Mouse (Mus musculus): ENCODE measurements around the gene Cecr2. TPM values are rescaled to one million over a fixed set of nuclear protein-coding genes. Genes with fewer than 3 reads are reported as not detected.

The Cecr2 gene
- polyA plus RNA-seq, 1 experiment from 2014 or later = 0.61 TPM

GRCm38 (mm10) chr6:120700221-120700620, 34.1 kb downstream of the Cecr2 start:
- Histone ChIP-seq H3K36me3 (ENCODE audit: control insufficient read depth, insufficient read depth, low read length) (no peaks in the 10 kb centered on the region), H3K9ac (ENCODE audit: low read depth, low read length) (no peak overlapping the region), H3K27ac (ENCODE audit: low read length) (no peak overlapping the region), H3K27me3 (replicated peaks; ENCODE audit: control insufficient read depth, insufficient read depth, low read length) (no peaks in the 10 kb centered on the region), H3K4me3 (ENCODE audit: low read length) (no peak overlapping the region), H3K9me3 (ENCODE audit: control insufficient read depth, low read length) (no peaks in the 10 kb centered on the region), H3K4me1 (ENCODE audit: control insufficient read depth, insufficient read depth, low read length) (no peaks in the 10 kb centered on the region), H3K4me2 (ENCODE audit: low read depth, low read length) (no peak overlapping the region)
- ATAC-seq = no peak
- WGBS = 37% methylated on average over 4 of the region's 4 CpGs

DNA sequence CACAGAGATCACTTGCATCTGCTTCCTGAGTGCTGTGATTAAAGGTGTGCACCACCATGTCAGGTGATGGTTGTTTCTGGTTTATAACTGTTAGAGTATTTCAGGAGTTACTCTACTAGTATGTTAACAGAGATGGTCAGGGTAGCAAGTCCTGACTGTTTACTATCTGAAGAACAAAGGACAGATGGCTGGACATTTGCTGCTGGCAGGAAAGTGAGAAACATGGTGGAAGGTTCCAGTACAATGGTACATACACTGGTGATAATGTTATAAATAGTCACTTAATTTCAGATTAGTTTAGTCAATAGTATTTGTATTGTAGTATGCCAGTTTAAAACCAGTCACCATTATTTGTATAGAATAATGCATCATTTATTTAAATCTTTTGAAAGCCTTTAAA, 38.2 kb downstream of the Cecr2 start:
- Histone ChIP-seq H3K36me3 (ENCODE audit: control insufficient read depth, insufficient read depth, low read length) (no peaks in the 10 kb centered on the region), H3K4me1 (ENCODE audit: control insufficient read depth, insufficient read depth, low read length) (no peaks in the 10 kb centered on the region), H3K27me3 (replicated peaks; ENCODE audit: control insufficient read depth, insufficient read depth, low read length) (no peaks in the 10 kb centered on the region), H3K27ac (ENCODE audit: low read length) (no peak overlapping the region), H3K9me3 (ENCODE audit: control insufficient read depth, low read length) (no peaks in the 10 kb centered on the region), H3K4me2 (ENCODE audit: low read depth, low read length) (no peak overlapping the region), H3K4me3 (ENCODE audit: low read length) (no peak overlapping the region), H3K9ac (ENCODE audit: low read depth, low read length) (no peak overlapping the region)
- ATAC-seq = no peak

DNA sequence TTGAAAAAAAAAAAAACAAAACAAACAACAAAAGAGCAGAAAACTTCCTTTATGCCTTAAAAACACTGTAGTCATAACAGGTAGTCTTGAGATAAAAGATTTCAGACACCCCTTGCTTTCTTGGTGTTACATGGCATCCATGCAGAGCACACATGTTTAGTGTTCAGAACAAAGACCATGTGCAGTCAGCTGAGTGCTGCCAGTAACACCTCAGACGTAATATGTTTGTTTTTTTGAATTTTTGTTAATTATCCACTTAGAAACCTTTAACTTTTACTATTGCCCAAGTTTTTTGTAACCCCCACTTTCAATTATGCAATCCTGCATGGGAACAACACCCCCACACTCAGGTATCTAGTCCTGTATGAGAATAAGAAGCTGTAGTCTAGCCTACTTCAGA, 42.6 kb downstream of the Cecr2 start:
- H3K36me3 ChIP-seq (ENCODE audit: control insufficient read depth, insufficient read depth, low read length) = no peaks in the 10 kb centered on the region
- WGBS = 62% methylated on average over 1 of the region's 1 CpGs
- no peak for ATAC-seq
- no peaks in the 10 kb centered on the region for H3K9me3 ChIP-seq (ENCODE audit: control insufficient read depth, low read length)
- H3K4me2 ChIP-seq (ENCODE audit: low read depth, low read length) = no peak overlapping the region
- no peaks in the 10 kb centered on the region for H3K27me3 ChIP-seq (replicated peaks; ENCODE audit: control insufficient read depth, insufficient read depth, low read length)
- no peak overlapping the region for H3K27ac ChIP-seq (ENCODE audit: low read length)
- no peaks in the 10 kb centered on the region for H3K4me1 ChIP-seq (ENCODE audit: control insufficient read depth, insufficient read depth, low read length)
- no peak overlapping the region for H3K9ac ChIP-seq (ENCODE audit: low read depth, low read length)
- no peak overlapping the region for H3K4me3 ChIP-seq (ENCODE audit: low read length)

DNA sequence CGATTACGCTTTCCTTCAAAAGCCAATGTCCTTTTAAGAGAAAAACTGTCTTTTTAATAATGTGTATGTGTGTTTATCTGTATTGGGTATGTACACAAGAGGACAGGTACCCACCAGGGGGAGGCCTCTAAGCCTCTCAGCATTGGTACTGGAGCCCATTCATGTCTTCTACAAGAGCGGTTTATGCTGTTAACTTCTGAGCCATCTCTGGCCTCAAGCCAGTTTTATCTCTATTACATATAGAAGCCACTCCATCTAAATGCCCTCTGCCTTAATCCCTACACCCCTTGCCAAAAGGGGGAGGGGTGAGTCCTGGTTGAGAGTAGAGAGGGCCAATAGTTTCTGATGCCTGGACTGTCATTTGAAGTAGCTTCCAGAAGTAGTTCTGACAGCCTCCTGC, 48.6 kb downstream of the Cecr2 start:
- H3K9ac ChIP-seq (ENCODE audit: low read depth, low read length) = no peak overlapping the region
- H3K4me1 ChIP-seq (ENCODE audit: control insufficient read depth, insufficient read depth, low read length) = no peaks in the 10 kb centered on the region
- H3K4me2 ChIP-seq (ENCODE audit: low read depth, low read length) = no peak overlapping the region
- no peak overlapping the region for H3K4me3 ChIP-seq (ENCODE audit: low read length)
- H3K9me3 ChIP-seq (ENCODE audit: control insufficient read depth, low read length) = no peaks in the 10 kb centered on the region
- 89% methylated on average over 3 of the region's 3 CpGs for WGBS
- H3K27me3 ChIP-seq (replicated peaks; ENCODE audit: control insufficient read depth, insufficient read depth, low read length) = no peaks in the 10 kb centered on the region
- ATAC-seq = no peak
- H3K36me3 ChIP-seq (ENCODE audit: control insufficient read depth, insufficient read depth, low read length) = no peaks in the 10 kb centered on the region
- no peak overlapping the region for H3K27ac ChIP-seq (ENCODE audit: low read length)

GRCm38 (mm10) chr6:120715227-120715626, 49.1 kb downstream of the Cecr2 start:
- Histone ChIP-seq H3K36me3 (ENCODE audit: control insufficient read depth, insufficient read depth, low read length) (no peaks in the 10 kb centered on the region), H3K9me3 (ENCODE audit: control insufficient read depth, low read length) (no peaks in the 10 kb centered on the region), H3K4me3 (ENCODE audit: low read length) (no peak overlapping the region), H3K9ac (ENCODE audit: low read depth, low read length) (no peak overlapping the region), H3K4me1 (ENCODE audit: control insufficient read depth, insufficient read depth, low read length) (no peaks in the 10 kb centered on the region), H3K4me2 (ENCODE audit: low read depth, low read length) (no peak overlapping the region), H3K27me3 (replicated peaks; ENCODE audit: control insufficient read depth, insufficient read depth, low read length) (no peaks in the 10 kb centered on the region), H3K27ac (ENCODE audit: low read length) (no peak overlapping the region)
- no peak for ATAC-seq
- 71% methylated on average over 5 of the region's 5 CpGs for WGBS

- Histone ChIP-seq H3K27ac (ENCODE audit: low read length) (no peak overlapping the region), H3K4me1 (ENCODE audit: control insufficient read depth, insufficient read depth, low read length) (no peaks in the 10 kb centered on the region), H3K4me2 (ENCODE audit: low read depth, low read length) (no peak overlapping the region), H3K27me3 (replicated peaks; ENCODE audit: control insufficient read depth, insufficient read depth, low read length) (no peaks in the 10 kb centered on the region), H3K4me3 (ENCODE audit: low read length) (no peak overlapping the region), H3K9me3 (ENCODE audit: control insufficient read depth, low read length) (no peaks in the 10 kb centered on the region), H3K36me3 (ENCODE audit: control insufficient read depth, insufficient read depth, low read length) (no peaks in the 10 kb centered on the region), H3K9ac (ENCODE audit: low read depth, low read length) (no peak overlapping the region)
- ATAC-seq = no peak
Observed at GRCm38 (mm10) chr6:120715851-120716250, 49.7 kb downstream of the Cecr2 start.

DNA sequence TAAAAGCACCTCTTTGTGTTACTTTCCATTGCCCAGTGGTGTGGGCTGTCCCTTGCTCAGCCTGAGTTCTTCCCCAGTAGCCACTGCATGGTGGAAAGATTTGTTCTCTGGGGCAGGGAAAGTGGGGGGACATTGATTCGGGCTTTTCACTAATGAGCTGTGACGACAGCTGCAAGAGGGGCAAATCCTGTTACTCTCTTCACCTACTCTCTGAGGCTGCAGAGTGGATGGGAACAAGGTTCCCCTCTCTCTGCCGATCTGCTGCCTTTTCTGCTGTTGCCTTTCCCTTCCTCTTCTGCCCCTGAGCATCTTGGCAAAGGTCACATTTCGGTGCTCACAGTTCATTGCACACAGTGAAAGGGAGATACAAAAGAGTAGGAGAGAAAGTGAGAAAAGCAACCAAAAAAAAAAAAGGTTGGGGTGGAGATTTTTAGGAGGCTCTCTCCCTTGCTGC, 50.4 kb downstream of the Cecr2 start:
- no peak overlapping the region for H3K4me2 ChIP-seq (ENCODE audit: low read depth, low read length)
- no peak overlapping the region for H3K4me3 ChIP-seq (ENCODE audit: low read length)
- H3K27ac ChIP-seq (ENCODE audit: low read length) = no peak overlapping the region
- no peaks in the 10 kb centered on the region for H3K9me3 ChIP-seq (ENCODE audit: control insufficient read depth, low read length)
- H3K36me3 ChIP-seq (ENCODE audit: control insufficient read depth, insufficient read depth, low read length) = no peaks in the 10 kb centered on the region
- H3K27me3 ChIP-seq (replicated peaks; ENCODE audit: control insufficient read depth, insufficient read depth, low read length) = no peaks in the 10 kb centered on the region
- ATAC-seq = no peak
- 21% methylated on average over 4 of the region's 4 CpGs for WGBS
- H3K4me1 ChIP-seq (ENCODE audit: control insufficient read depth, insufficient read depth, low read length) = no peaks in the 10 kb centered on the region
- H3K9ac ChIP-seq (ENCODE audit: low read depth, low read length) = no peak overlapping the region

DNA sequence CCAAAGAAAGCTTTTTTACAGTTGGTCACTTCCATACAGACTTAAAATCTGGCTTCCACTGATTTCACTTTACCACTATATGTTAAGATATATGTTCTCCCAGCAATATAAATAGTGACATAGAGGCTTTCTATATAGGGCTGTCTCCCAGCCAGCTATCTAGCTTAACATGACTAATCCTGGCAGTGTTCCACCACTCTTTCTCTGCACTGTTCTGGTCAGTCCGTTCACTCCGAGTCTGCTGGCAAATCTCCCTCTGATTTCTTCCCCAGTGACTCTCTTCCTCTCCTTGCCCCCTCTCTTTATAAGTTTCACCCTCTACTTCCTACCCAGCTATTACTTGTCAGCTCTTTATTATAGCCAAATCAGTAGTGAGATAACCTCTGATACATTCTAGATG, 59.8 kb downstream of the Cecr2 start:
- ATAC-seq = no peak
- WGBS = 30% methylated on average over 2 of the region's 2 CpGs
- Histone ChIP-seq H3K9ac (ENCODE audit: low read depth, low read length) (no peak overlapping the region), H3K36me3 (ENCODE audit: control insufficient read depth, insufficient read depth, low read length) (no peaks in the 10 kb centered on the region), H3K4me3 (ENCODE audit: low read length) (no peak overlapping the region), H3K27me3 (replicated peaks; ENCODE audit: control insufficient read depth, insufficient read depth, low read length) (no peaks in the 10 kb centered on the region), H3K27ac (ENCODE audit: low read length) (no peak overlapping the region), H3K9me3 (ENCODE audit: control insufficient read depth, low read length) (no peaks in the 10 kb centered on the region), H3K4me2 (ENCODE audit: low read depth, low read length) (no peak overlapping the region), H3K4me1 (ENCODE audit: control insufficient read depth, insufficient read depth, low read length) (no peaks in the 10 kb centered on the region)

- Histone ChIP-seq H3K4me2 (ENCODE audit: low read depth, low read length) (no peak overlapping the region), H3K9me3 (ENCODE audit: control insufficient read depth, low read length) (no peaks in the 10 kb centered on the region), H3K4me3 (ENCODE audit: low read length) (no peak overlapping the region), H3K27ac (ENCODE audit: low read length) (no peak overlapping the region), H3K9ac (ENCODE audit: low read depth, low read length) (no peak overlapping the region), H3K36me3 (ENCODE audit: control insufficient read depth, insufficient read depth, low read length) (no peaks in the 10 kb centered on the region), H3K4me1 (ENCODE audit: control insufficient read depth, insufficient read depth, low read length) (no peaks in the 10 kb centered on the region), H3K27me3 (replicated peaks; ENCODE audit: control insufficient read depth, insufficient read depth, low read length) (no peaks in the 10 kb centered on the region)
- WGBS = 80% methylated on average over 3 of the region's 3 CpGs
- ATAC-seq = no peak
Observed at GRCm38 (mm10) chr6:120736011-120736410, 69.8 kb downstream of the Cecr2 start.

DNA sequence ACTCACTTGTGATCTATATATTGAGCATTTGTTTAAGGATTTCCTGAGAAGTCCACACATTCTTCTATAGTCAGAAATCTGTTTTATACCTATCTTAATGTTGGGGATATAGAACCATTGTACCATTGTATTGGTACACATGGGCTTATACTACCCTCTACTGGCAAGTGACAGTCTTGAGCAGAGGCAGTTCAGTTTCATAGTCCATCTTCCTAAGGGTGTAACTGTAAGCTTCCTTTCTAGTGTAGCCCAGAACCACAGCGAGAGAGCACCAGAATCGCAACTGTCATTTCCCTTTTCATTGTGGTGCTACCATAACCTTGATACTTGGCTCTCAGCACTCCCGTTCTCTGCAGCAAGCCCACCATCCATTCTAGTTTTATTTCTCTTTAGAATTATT, 70.4 kb downstream of the Cecr2 start:
- H3K9me3 ChIP-seq (ENCODE audit: control insufficient read depth, low read length) = no peaks in the 10 kb centered on the region
- no peak overlapping the region for H3K4me3 ChIP-seq (ENCODE audit: low read length)
- no peak overlapping the region for H3K27ac ChIP-seq (ENCODE audit: low read length)
- ATAC-seq = peak; percentile 67; the same call in 1 of the 2 replicates
- H3K36me3 ChIP-seq (ENCODE audit: control insufficient read depth, insufficient read depth, low read length) = no peaks in the 10 kb centered on the region
- no peak overlapping the region for H3K9ac ChIP-seq (ENCODE audit: low read depth, low read length)
- WGBS = 66% methylated on average over 3 of the region's 3 CpGs
- H3K27me3 ChIP-seq (replicated peaks; ENCODE audit: control insufficient read depth, insufficient read depth, low read length) = no peaks in the 10 kb centered on the region
- H3K4me1 ChIP-seq (ENCODE audit: control insufficient read depth, insufficient read depth, low read length) = no peaks in the 10 kb centered on the region
- H3K4me2 ChIP-seq (ENCODE audit: low read depth, low read length) = no peak overlapping the region
